ENCODE assay signal across 9 mouse cellular contexts in the genomic region with DNA sequence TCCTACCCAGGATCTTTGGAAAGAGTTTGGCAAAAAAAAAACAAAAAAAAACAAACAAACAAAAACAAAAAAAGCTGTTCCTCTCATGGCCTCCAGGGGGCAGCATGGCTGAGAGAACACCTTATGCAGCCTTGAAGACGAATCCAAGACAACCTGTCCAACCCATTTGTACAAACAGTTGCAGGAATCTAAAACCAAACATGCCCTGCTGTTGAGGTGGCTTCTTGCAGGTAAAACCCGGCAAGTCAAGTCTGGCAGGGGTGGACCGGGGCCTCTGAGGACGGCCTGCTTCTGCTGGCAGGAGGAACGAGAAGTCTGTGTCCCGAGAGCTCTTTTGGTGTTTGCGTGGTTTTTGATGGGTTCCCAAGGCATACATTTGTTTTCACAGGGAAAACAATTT. TPM values are rescaled to one million over a fixed set of nuclear protein-coding genes. Genes with fewer than 3 reads are reported as not detected.
DNase-seq lines count a peak whose midpoint lies in the region; ATAC-seq and TF ChIP-seq lines count a peak whose summit lies in the region.
"Had no signal": no experiment of that assay in that cellular context is flagged by ENCODE, and none has a peak within 500 bp of the region (broad histone marks: within the 10 kb centered on the region; RNA-seq: fewer than 3 reads in every experiment).

No protein-coding gene starts in this region.

- no peak for DNase-seq in heart, postnatal 0 days (ENCODE audit: low spot score)
- DNase-seq in heart, adult 8-10 months (ENCODE audit: low spot score): no peak
- peak; percentile 74 for DNase-seq in urinary bladder, postnatal 14 days (ENCODE audit: low spot score)
- DNase-seq in urinary bladder, postnatal 10 days (ENCODE audit: low spot score): no peak
- DNase-seq in lung, adult 18-20 months: peak; percentile 81 to 85
- DNase-seq in thymus, postnatal 4 days: peak; percentile 51
- no peak for DNase-seq in left cerebral cortex, postnatal 10 days (ENCODE audit: extremely low spot score in 1 of 2, low spot score in 2 of 2)

- H3K4me3 ChIP-seq in heart, postnatal 0 days (ENCODE audit: low read depth, low read length): no peak overlapping the region
- H3K4me3 ChIP-seq: erythroblast, embryonic 14.5 days had no signal

- no peak for ATAC-seq in heart, postnatal 0 days (ENCODE audit: insufficient read depth, low read depth)
- peak; percentile 75 for ATAC-seq in common myeloid progenitor, adult 5-6 weeks (replicated peaks; ENCODE audit: low read depth, poor library complexity, severe bottlenecking)

- WGBS in heart, postnatal 0 days: 67% methylated on average over 7 of the region's 7 CpGs

- H3K9me3 ChIP-seq in heart, postnatal 0 days (replicated peaks; ENCODE audit: control insufficient read depth, low read length): no peaks in the 10 kb centered on the region

- H3K4me2 ChIP-seq in heart, postnatal 0 days (ENCODE audit: low read depth, low read length): no peak overlapping the region

- TF ChIP-seq EP300 in heart, postnatal 0 days (IDR thresholded peaks at IDR 0.05; ENCODE audit: low read depth): no peak

- no peak overlapping the region for H3K27ac ChIP-seq in heart, postnatal 0 days (ENCODE audit: low read depth)

- H3K27me3 ChIP-seq in heart, postnatal 0 days (ENCODE audit: control insufficient read depth, insufficient read depth, low read length): no peaks in the 10 kb centered on the region

- intact Hi-C loops in left cerebral cortex, postnatal 10 days (cut with DNase I): loop anchor here (5.0 kb wide), 1 partner anchor 98 kb away; no protein-coding TSS in a partner anchor

- H3K4me1 ChIP-seq in heart, postnatal 0 days (ENCODE audit: control insufficient read depth, insufficient read depth): no peaks in the 10 kb centered on the region

- TF ChIP-seq CTCF in heart, postnatal 0 days (IDR thresholded peaks at IDR 0.05; ENCODE audit: low read depth): peak; percentile 80

- peaks cover 41% of the 10 kb centered on the region for H3K36me3 ChIP-seq in heart, postnatal 0 days (replicated peaks; ENCODE audit: control insufficient read depth, insufficient read depth, low read length)

- H3K9ac ChIP-seq in heart, postnatal 0 days (replicated peaks; ENCODE audit: low read depth, low read length): no peak overlapping the region

RNA-seq across cellular contexts. Expression of a gene that starts 44.8 kb away (rescaled TPM):
- total RNA-seq in heart, postnatal 0 days (2014; rRNA removed; ENCODE audit: low replicate concordance): 50.4 and 57.5 TPM in 2 replicates
- 25.2 and 26.1 TPM in 2 replicates for polyA plus RNA-seq in heart, postnatal 0 days (2015; fragmentation: Nextera tagmentation; extraction: Ambion mirVana)
- 10 to 100 TPM; 87.6 to 95.8 (median 92.4) TPM for total RNA-seq in heart, adult 8-10 months (2022)
- 12.2 and 20.3 TPM in 2 replicates for total RNA-seq in common myeloid progenitor, adult 5-6 weeks (2017)
- total RNA-seq in left cerebral cortex, postnatal 10 days (2021): 10 to 100 TPM; 72.8 to 73.7 TPM

RNA-seq across cellular contexts. Expression of a gene that starts 58.6 kb away (rescaled TPM):
- 0.58 and 14.7 TPM in 2 replicates for total RNA-seq in heart, postnatal 0 days (2014; rRNA removed; ENCODE audit: low replicate concordance)
- 1.1 and 1.2 TPM in 2 replicates for polyA plus RNA-seq in heart, postnatal 0 days (2015; fragmentation: Nextera tagmentation; extraction: Ambion mirVana)
- total RNA-seq in heart, adult 8-10 months (2022): 1 to 10 TPM; 1.6 to 3.4 (median 1.9) TPM
- total RNA-seq in common myeloid progenitor, adult 5-6 weeks (2017): 1.0 and 2.5 TPM in 2 replicates
- total RNA-seq in left cerebral cortex, postnatal 10 days (2021): 10 to 100 TPM; 63.8 to 67.1 TPM
- polyA plus RNA-seq: erythroblast, embryonic 14.5 days had no signal

Comparison
In these comparisons a context has a peak if more than half of its experiments do, and no peak if none do; other contexts are left out.
1. DNase-seq: peak in urinary bladder, postnatal 14 days (single experiment), lung, adult 18-20 months (2 of 2) and thymus, postnatal 4 days (single experiment); none in heart, postnatal 0 days (single experiment), heart, adult 8-10 months (single experiment), urinary bladder, postnatal 10 days (single experiment) and left cerebral cortex, postnatal 10 days (0 of 2).